ENCODE assay signal across 15 mouse cellular contexts in the genomic region with DNA sequence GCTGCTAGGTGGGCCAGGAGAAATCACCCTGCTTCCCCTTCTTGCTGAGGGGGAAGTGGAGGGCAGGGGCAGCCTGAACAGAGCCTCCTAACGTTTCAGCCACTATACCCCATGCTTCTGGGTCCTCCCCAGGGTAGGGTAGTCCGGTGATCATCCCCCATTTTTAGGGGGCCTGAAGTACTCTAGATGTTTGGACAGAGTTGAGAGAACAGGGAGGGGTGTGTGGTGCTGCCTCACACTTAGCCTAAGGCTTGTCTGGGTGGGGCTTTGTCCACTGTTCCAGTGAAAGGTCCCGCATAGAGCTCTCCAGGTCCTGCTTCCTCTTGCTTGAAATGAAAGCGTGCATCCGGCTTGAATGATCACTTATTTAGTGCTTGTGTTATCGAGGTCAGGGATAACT. TPM values are rescaled to one million over a fixed set of nuclear protein-coding genes. Genes with fewer than 3 reads are reported as not detected.
DNase-seq lines count a peak whose midpoint lies in the region; ATAC-seq lines count a peak whose summit lies in the region.
"Had no signal": no experiment of that assay in that cellular context is flagged by ENCODE, and none has a peak within 500 bp of the region (broad histone marks: within the 10 kb centered on the region; RNA-seq: fewer than 3 reads in every experiment).

No protein-coding gene starts in this region.

- no peaks in the 10 kb centered on the region for H3K9me3 ChIP-seq in heart, embryonic 10.5 days
- H3K9me3 ChIP-seq in midbrain, embryonic 10.5 days (replicated peaks): no peaks in the 10 kb centered on the region
- no peaks in the 10 kb centered on the region for H3K9me3 ChIP-seq in midbrain, embryonic 15.5 days
- H3K9me3 ChIP-seq: neural tube, embryonic 13.5 days had no signal

- 83% methylated on average over 6 of the region's 6 CpGs for WGBS in heart, embryonic 10.5 days
- WGBS in midbrain, embryonic 10.5 days: 87% methylated on average over 6 of the region's 6 CpGs
- 87% methylated on average over 6 of the region's 6 CpGs for WGBS in midbrain, embryonic 15.5 days

- H3K27me3 ChIP-seq in heart, embryonic 10.5 days (ENCODE audit: insufficient read depth, poor library complexity, severe bottlenecking): no peaks in the 10 kb centered on the region
- no peaks in the 10 kb centered on the region for H3K27me3 ChIP-seq in midbrain, embryonic 10.5 days (ENCODE audit: low read depth, poor library complexity, severe bottlenecking)
- H3K27me3 ChIP-seq in midbrain, embryonic 15.5 days (replicated peaks): no peaks in the 10 kb centered on the region
- H3K27me3 ChIP-seq: neural tube, embryonic 13.5 days had no signal

- H3K4me3 ChIP-seq in heart, embryonic 10.5 days: no peak overlapping the region
- H3K4me3 ChIP-seq in midbrain, embryonic 10.5 days: no peak overlapping the region
- no peak overlapping the region for H3K4me3 ChIP-seq in midbrain, embryonic 15.5 days
- H3K4me3 ChIP-seq: neural tube, embryonic 13.5 days had no signal

- H3K36me3 ChIP-seq in heart, embryonic 10.5 days: peaks cover 87% of the 10 kb centered on the region
- peaks cover 79% of the 10 kb centered on the region for H3K36me3 ChIP-seq in midbrain, embryonic 10.5 days
- peaks cover 36% of the 10 kb centered on the region for H3K36me3 ChIP-seq in midbrain, embryonic 15.5 days (replicated peaks)

- ATAC-seq in midbrain, embryonic 15.5 days (replicated peaks): no peak
- ATAC-seq in hematopoietic stem cell, adult 5-6 weeks (replicated peaks in 1 of 2; ENCODE audit: insufficient read depth in 1 of 2, low FRiP score in 2 of 2, low TSS enrichment in 1 of 2, low read depth in 1 of 2, poor library complexity in 2 of 2, severe bottlenecking in 2 of 2): peak; percentile 23 to 28; a peak in 1 of 4 replicates
- ATAC-seq: forebrain, embryonic 16.5 days; midbrain, embryonic 16.5 days had no signal

- no peak overlapping the region for H3K4me2 ChIP-seq in midbrain, embryonic 15.5 days
- H3K4me2 ChIP-seq: neural tube, embryonic 13.5 days had no signal

- no peak overlapping the region for H3K27ac ChIP-seq in heart, embryonic 10.5 days
- 0 out of 2 replicates have a peak overlapping the region, but pooled peaks have one; percentile 23 for H3K27ac ChIP-seq in midbrain, embryonic 10.5 days (replicated peaks)
- no peak overlapping the region for H3K27ac ChIP-seq in midbrain, embryonic 15.5 days
- H3K27ac ChIP-seq: neural tube, embryonic 13.5 days had no signal

- DNase-seq in heart, embryonic 10.5 days (ENCODE audit: low spot score): peak; percentile 63
- DNase-seq in heart, adult 8-10 months (ENCODE audit: low spot score): no peak
- peak; percentile 7 for DNase-seq in midbrain, embryonic 10.5 days (ENCODE audit: low spot score)
- DNase-seq in yolk sac, embryonic 10.5 days (ENCODE audit: low spot score): peak; percentile 20
- DNase-seq in adrenal gland, adult 18-20 months (ENCODE audit: low spot score in 2 of 2): no peak
- DNase-seq: heart, postnatal 10 days; kidney, postnatal 36 days; lung, postnatal 10 days; thymus, adult 2 months had no signal

- no peak overlapping the region for H3K9ac ChIP-seq in midbrain, embryonic 15.5 days
- H3K9ac ChIP-seq: neural tube, embryonic 13.5 days had no signal

- peaks cover 25% of the 10 kb centered on the region for H3K4me1 ChIP-seq in heart, embryonic 10.5 days
- H3K4me1 ChIP-seq in midbrain, embryonic 10.5 days: no peaks in the 10 kb centered on the region
- H3K4me1 ChIP-seq in midbrain, embryonic 15.5 days: no peaks in the 10 kb centered on the region

RNA-seq across cellular contexts. Expression of a gene that starts 10.1 kb away (rescaled TPM):
- 9.2 and 9.6 TPM in 2 replicates for polyA plus RNA-seq in heart, embryonic 10.5 days (2016; fragmentation: Nextera tagmentation; extraction: Ambion mirVana)
- total RNA-seq in heart, adult 8-10 months (2022): 1 to 10 TPM in 1 of 4 experiments, under 1 TPM in 3; 0.22 to 1.7 (median 0.51) TPM
- 12.6 and 14.3 TPM in 2 replicates for polyA plus RNA-seq in midbrain, embryonic 10.5 days (2016; fragmentation: Nextera tagmentation; extraction: Ambion mirVana)
- polyA plus RNA-seq in midbrain, embryonic 15.5 days (2015; fragmentation: Nextera tagmentation; extraction: Ambion mirVana): 33.3 and 33.8 TPM in 2 replicates
- 0.81 and 1.5 TPM in 2 replicates for total RNA-seq in hematopoietic stem cell, adult 5-6 weeks (2017)
- 1 to 10 TPM; 3.7 to 4.0 TPM for total RNA-seq in adrenal gland, adult 18-20 months (2021)

RNA-seq across cellular contexts. Expression of a gene that starts 31.7 kb away (rescaled TPM):
- 50.8 and 65.1 TPM in 2 replicates for polyA plus RNA-seq in heart, embryonic 10.5 days (2016; fragmentation: Nextera tagmentation; extraction: Ambion mirVana)
- 10 to 100 TPM; 20.1 to 32.0 (median 25.8) TPM for total RNA-seq in heart, adult 8-10 months (2022)
- 75.1 and 88.8 TPM in 2 replicates for polyA plus RNA-seq in midbrain, embryonic 10.5 days (2016; fragmentation: Nextera tagmentation; extraction: Ambion mirVana)
- 198 and 199 TPM in 2 replicates for polyA plus RNA-seq in midbrain, embryonic 15.5 days (2015; fragmentation: Nextera tagmentation; extraction: Ambion mirVana)
- 220 and 229 TPM in 2 replicates for total RNA-seq in hematopoietic stem cell, adult 5-6 weeks (2017)
- 100 to 1,000 TPM in 1 of 2 experiments, 10 to 100 TPM in 1; 94.0 to 145 TPM for total RNA-seq in adrenal gland, adult 18-20 months (2021)

RNA-seq across cellular contexts. Expression of a gene that starts 48.3 kb away (rescaled TPM):
- 387 and 414 TPM in 2 replicates for polyA plus RNA-seq in heart, embryonic 10.5 days (2016; fragmentation: Nextera tagmentation; extraction: Ambion mirVana)
- 100 to 1,000 TPM; 425 to 610 (median 521) TPM for total RNA-seq in heart, adult 8-10 months (2022)
- 378 and 451 TPM in 2 replicates for polyA plus RNA-seq in midbrain, embryonic 10.5 days (2016; fragmentation: Nextera tagmentation; extraction: Ambion mirVana)
- polyA plus RNA-seq in midbrain, embryonic 15.5 days (2015; fragmentation: Nextera tagmentation; extraction: Ambion mirVana): 259 and 277 TPM in 2 replicates
- total RNA-seq in hematopoietic stem cell, adult 5-6 weeks (2017): 1,424 and 2,771 TPM in 2 replicates
- total RNA-seq in adrenal gland, adult 18-20 months (2021): 100 to 1,000 TPM; 830 to 834 TPM

RNA-seq across cellular contexts. Expression of a gene that starts 53.5 kb away (rescaled TPM):
- polyA plus RNA-seq in heart, embryonic 10.5 days (2016; fragmentation: Nextera tagmentation; extraction: Ambion mirVana): 0.55 and 0.70 TPM in 2 replicates
- total RNA-seq in heart, adult 8-10 months (2022): under 1 TPM; 0.28 to 0.56 (median 0.31) TPM
- polyA plus RNA-seq in midbrain, embryonic 10.5 days (2016; fragmentation: Nextera tagmentation; extraction: Ambion mirVana): 0.38 and 0.40 TPM in 2 replicates
- polyA plus RNA-seq in midbrain, embryonic 15.5 days (2015; fragmentation: Nextera tagmentation; extraction: Ambion mirVana): 0.57 and 0.70 TPM in 2 replicates
- 0.25 and 2.2 TPM in 2 replicates for total RNA-seq in hematopoietic stem cell, adult 5-6 weeks (2017)
- total RNA-seq in adrenal gland, adult 18-20 months (2021): 1 to 10 TPM in 1 of 2 experiments, under 1 TPM in 1; 0.58 to 1.2 TPM

RNA-seq across cellular contexts. Expression of a gene that starts 54.8 kb away (rescaled TPM):
- polyA plus RNA-seq in heart, embryonic 10.5 days (2016; fragmentation: Nextera tagmentation; extraction: Ambion mirVana): 0.30 TPM in 1 of 2 replicates, not detected in the other
- not detected for total RNA-seq in heart, adult 8-10 months (2022)
- polyA plus RNA-seq in midbrain, embryonic 10.5 days (2016; fragmentation: Nextera tagmentation; extraction: Ambion mirVana): 0.20 and 0.46 TPM in 2 replicates
- 0.50 and 1.1 TPM in 2 replicates for polyA plus RNA-seq in midbrain, embryonic 15.5 days (2015; fragmentation: Nextera tagmentation; extraction: Ambion mirVana)
- 0.69 TPM in 1 of 2 replicates, not detected in the other for total RNA-seq in hematopoietic stem cell, adult 5-6 weeks (2017)
- total RNA-seq in adrenal gland, adult 18-20 months (2021): not detected
- total RNA-seq: gastrocnemius, postnatal 25 days; heart, postnatal 10 days had no signal

Comparison
In these comparisons a context has a peak if more than half of its experiments do, and no peak if none do; other contexts are left out.
1. DNase-seq: peak in heart, embryonic 10.5 days (single experiment), midbrain, embryonic 10.5 days (single experiment) and yolk sac, embryonic 10.5 days (single experiment); none in heart, adult 8-10 months (single experiment) and adrenal gland, adult 18-20 months (0 of 2).